Mouse (Mus musculus) ES-E14 (cell line): ENCODE results near the gene Gdf15.

ENCODE experiments used
- CHD2 ChIP-seq: IDR thresholded peaks from 2 replicates; pipeline ENCODE4 v1.6.1; 2014; ENCODE audit warnings: mild to moderate bottlenecking, low read depth, low read length, inconsistent platforms
- ZC3H11A ChIP-seq: IDR thresholded peaks from 2 replicates; pipeline ENCODE4 v1.6.1; 2012; ENCODE audit warnings: low read depth, mild to moderate bottlenecking, inconsistent platforms, low read length, borderline replicate concordance
- ZNF384 ChIP-seq: IDR thresholded peaks from 2 replicates; pipeline ENCODE4 v1.6.1; 2012; ENCODE audit warnings: low read depth, low read length, inconsistent platforms

- TF ChIP-seq CHD2 (no peak), ZNF384 (no peak), ZC3H11A (no peak)
Observed at GRCm38 (mm10) chr8:70604558-70604957, 27.7 kb downstream of the Gdf15 start.
